Mouse (Mus musculus) megakaryocyte, embryonic 14.5 days (primary cell): Measurements from ENCODE around the gene Nf1. TPM values are rescaled to one million over a fixed set of nuclear protein-coding genes. Genes with fewer than 3 reads are reported as not detected.

Experiments used
- H3K27me3 ChIP-seq: replicated peaks from 2 replicates; pipeline ENCODE3; 2012; ENCODE audit warnings: inconsistent platforms
- H3K36me3 ChIP-seq: replicated peaks from 2 replicates; pipeline ENCODE3; 2012; ENCODE audit warnings: low read length, inconsistent platforms, mixed read lengths
- H3K4me1 ChIP-seq: 2 replicates; pipeline ENCODE4 v1.6.1; 2012; ENCODE audit warnings: inconsistent platforms
- H3K4me3 ChIP-seq: replicated peaks from 2 replicates; pipeline ENCODE3; 2012; ENCODE audit warnings: moderate library complexity, mild to moderate bottlenecking, inconsistent platforms
- H3K9me3 ChIP-seq: 2 replicates; pipeline ENCODE4 v1.6.1; 2012; ENCODE audit warnings: inconsistent platforms
- FLI1 ChIP-seq: IDR thresholded peaks from 2 replicates; pipeline ENCODE4 v1.6.1; 2012; ENCODE audit warnings: low read length, inconsistent platforms, mixed read lengths
- GATA1 ChIP-seq: IDR thresholded peaks from 3 replicates; pipeline ENCODE4 v1.6.1; 2012; ENCODE audit warnings: mixed read lengths, low read length, inconsistent platforms, borderline replicate concordance
- polyA plus RNA-seq: library from polyadenylated mRNA; stranded (reverse); fragments of >175 nt; gene quantifications from 2 replicates; pipeline ENCODE4 v1.2.3, GENCODE M21; 2012; ENCODE audit warnings: low replicate concordance; ENCODE audit not compliant: insufficient read depth

Nf1 gene
- polyA plus RNA-seq, 1 experiment: 4.5 TPM

DNA sequence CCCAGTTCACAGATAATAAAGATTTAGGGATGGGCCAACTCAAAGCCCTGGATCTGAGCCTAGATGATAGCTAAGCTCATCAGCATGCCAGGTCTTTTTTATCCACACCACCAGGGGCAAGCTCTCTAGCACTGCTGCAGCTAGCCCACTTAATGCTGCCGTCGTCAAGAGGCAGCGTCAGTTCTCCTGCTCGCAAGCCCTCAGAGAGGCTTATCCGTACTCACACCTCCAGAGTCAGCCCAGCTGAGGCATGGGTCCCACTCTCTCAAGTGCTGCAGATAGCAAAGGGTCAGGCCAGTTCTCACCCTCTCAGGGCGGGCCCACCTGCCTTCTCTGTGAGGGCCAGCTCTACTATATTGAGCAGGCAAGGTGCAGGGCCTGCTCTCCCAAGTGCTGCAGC, 193.8 kb downstream of the Nf1 start:
- TF ChIP-seq FLI1 (no peak), GATA1 (no peak)
- H3K27me3 ChIP-seq: no peaks in the 10 kb centered on the region
- H3K4me3 ChIP-seq: no peak overlapping the region
- H3K9me3 ChIP-seq: no peaks in the 10 kb centered on the region
- H3K36me3 ChIP-seq: peaks cover 15% of the 10 kb centered on the region
- peaks cover 81% of the 10 kb centered on the region for H3K4me1 ChIP-seq

DNA sequence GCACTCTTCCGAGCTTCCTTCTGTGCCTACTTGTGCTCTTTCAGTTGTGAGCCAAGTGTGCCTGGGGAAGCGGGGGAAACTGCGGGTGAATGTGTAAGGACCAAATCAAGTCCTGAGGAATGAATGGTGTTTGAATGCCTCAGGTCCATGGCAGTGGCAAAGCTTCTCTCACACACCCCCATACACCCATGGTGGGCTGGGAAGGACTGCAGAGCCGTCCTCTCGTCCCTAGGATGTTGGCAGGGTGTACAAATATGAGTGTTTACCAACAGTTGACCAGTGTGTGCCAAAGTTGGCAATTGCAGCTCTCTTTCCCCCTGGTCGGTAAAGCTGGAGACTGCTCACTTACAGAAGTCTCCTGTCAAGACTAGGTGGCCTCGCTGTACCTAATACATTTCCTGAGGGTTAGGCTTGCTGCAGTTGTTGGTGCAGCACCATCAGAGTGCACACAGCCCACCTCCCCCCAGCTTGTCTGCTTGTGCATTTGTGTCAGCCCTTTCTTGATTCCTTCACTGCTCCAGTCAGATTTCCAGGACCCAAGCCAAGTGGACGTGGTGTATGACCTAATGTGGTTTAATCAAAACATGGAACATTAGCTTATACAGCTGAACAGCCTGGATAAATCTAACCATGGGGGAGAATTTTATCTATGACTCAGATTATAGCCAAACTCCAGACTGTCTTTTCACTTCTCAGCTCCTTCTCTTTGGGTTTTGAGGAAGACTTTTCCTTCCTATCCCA, 194.6 kb downstream of the Nf1 start:
- Histone ChIP-seq H3K4me3 (peak overlapping the region; percentile 69), H3K27me3 (no peaks in the 10 kb centered on the region), H3K4me1 (peaks cover 76% of the 10 kb centered on the region), H3K9me3 (no peaks in the 10 kb centered on the region), H3K36me3 (peaks cover 21% of the 10 kb centered on the region)
- TF ChIP-seq FLI1: no peak
- TF ChIP-seq GATA1: no peak

DNA sequence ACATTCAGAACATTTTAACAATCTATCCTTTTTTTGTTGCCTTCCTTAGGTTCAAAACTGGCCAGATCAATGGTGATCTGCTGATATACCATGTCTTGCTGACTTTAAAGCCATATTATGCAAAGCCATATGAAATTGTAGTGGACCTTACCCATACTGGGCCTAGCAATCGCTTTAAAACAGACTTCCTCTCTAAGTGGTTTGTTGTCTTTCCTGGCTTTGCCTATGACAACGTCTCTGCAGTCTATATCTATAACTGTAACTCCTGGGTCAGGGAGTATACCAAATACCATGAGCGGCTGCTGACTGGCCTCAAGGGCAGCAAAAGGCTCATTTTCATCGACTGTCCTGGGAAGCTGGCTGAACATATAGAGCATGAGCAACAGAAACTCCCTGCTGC, 196.1 kb downstream of the Nf1 start:
- no peaks in the 10 kb centered on the region for H3K27me3 ChIP-seq
- peaks cover 63% of the 10 kb centered on the region for H3K4me1 ChIP-seq
- TF ChIP-seq GATA1: no peak; the same call in 2 of the 3 replicates
- no peak for TF ChIP-seq FLI1
- H3K36me3 ChIP-seq: peaks cover 31% of the 10 kb centered on the region
- peak overlapping the region; percentile 87 for H3K4me3 ChIP-seq
- no peaks in the 10 kb centered on the region for H3K9me3 ChIP-seq

DNA sequence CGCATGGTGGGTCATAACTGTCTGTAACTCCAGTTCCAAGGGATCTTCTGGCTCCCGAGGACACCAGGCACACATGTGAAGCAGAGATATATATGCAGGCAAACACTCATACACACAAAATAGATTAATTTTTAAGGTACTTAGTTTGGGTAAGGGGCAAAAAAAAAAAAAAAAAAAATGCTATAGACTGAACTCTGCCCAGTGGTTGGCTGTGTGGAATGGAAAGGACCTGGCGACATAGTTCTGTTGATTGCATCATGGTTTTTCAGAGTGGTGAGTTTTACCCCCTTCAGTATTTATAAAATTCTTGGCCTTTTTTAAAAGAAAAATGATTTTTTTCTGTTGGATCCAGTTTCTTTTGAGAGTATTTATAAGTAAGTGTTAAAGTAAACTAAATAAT, 196.8 kb downstream of the Nf1 start:
- H3K4me3 ChIP-seq: peak overlapping the region; percentile 87
- H3K4me1 ChIP-seq: peaks cover 55% of the 10 kb centered on the region
- no peaks in the 10 kb centered on the region for H3K27me3 ChIP-seq
- TF ChIP-seq GATA1 (no peak), FLI1 (no peak)
- peaks cover 38% of the 10 kb centered on the region for H3K36me3 ChIP-seq
- no peaks in the 10 kb centered on the region for H3K9me3 ChIP-seq

DNA sequence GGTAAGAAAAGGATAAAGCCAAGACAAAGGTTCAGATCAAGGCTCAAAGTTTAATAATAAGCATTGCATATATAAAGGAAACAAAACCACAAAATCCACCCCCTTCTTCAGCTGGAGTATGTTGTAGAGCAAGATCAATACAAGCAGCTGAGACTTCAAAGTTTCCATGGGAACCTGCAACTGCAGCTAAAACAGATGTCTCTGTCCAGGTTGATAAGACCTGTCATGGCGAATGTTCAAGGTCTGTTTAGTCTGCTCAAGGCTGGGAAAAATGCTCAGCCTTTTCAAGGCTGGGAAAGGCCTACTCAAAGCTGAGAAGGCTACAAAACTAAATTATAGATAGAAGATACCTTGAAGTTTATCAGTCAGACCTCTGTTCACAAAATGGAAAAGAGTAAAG, 213.1 kb downstream of the Nf1 start:
- Histone ChIP-seq H3K27me3 (no peaks in the 10 kb centered on the region), H3K4me1 (no peaks in the 10 kb centered on the region), H3K4me3 (no peak overlapping the region), H3K9me3 (no peaks in the 10 kb centered on the region), H3K36me3 (peaks cover 95% of the 10 kb centered on the region)
- no peak for TF ChIP-seq GATA1
- no peak for TF ChIP-seq FLI1

DNA sequence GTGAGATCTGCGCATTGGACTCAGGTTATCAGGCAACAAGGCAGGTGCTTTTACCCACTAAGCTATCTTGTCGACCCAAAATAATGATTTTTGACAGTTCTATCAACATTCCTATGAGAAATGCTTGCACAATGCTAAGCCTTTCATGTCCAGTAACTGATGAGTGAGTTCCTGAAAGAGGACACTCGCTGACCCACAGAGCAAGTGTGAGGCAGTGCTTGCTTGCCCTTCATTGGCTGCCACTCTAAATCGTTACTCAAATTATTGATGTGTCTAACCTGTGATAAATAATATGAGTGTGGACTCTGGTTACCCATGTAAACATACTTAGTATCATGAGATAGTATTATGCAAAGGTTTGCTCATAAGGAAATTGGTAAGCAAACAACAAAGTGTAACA, 221.0 kb downstream of the Nf1 start:
- Histone ChIP-seq H3K36me3 (peaks cover 95% of the 10 kb centered on the region), H3K4me1 (peaks cover 10% of the 10 kb centered on the region), H3K9me3 (no peaks in the 10 kb centered on the region), H3K4me3 (no peak overlapping the region), H3K27me3 (no peaks in the 10 kb centered on the region)
- TF ChIP-seq FLI1 (no peak), GATA1 (no peak)

DNA sequence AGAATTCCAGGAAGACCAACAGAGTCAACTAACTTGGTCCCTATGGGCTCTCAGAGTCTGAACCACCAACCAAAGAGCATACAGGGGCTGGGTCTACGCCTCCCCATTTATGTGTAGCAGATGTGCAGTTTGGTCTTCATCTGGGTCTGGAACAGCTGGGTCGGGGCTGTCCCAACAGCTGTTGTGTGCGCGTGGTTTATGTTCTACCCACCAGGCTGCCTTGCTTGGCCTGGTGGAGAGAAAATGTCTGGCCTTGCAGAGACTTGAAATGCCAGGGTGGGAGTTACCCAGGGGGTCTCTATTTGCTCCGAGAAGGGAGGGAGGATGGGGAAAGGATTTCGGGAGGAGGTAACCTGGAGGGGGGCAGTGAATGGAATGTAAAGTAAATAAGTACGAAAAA, 224.0 kb downstream of the Nf1 start:
- Histone ChIP-seq H3K4me1 (peaks cover 10% of the 10 kb centered on the region), H3K27me3 (no peaks in the 10 kb centered on the region), H3K4me3 (no peak overlapping the region), H3K9me3 (no peaks in the 10 kb centered on the region; the same call in 1 of the 2 replicates), H3K36me3 (peaks cover 97% of the 10 kb centered on the region)
- TF ChIP-seq GATA1 (no peak), FLI1 (no peak)

DNA sequence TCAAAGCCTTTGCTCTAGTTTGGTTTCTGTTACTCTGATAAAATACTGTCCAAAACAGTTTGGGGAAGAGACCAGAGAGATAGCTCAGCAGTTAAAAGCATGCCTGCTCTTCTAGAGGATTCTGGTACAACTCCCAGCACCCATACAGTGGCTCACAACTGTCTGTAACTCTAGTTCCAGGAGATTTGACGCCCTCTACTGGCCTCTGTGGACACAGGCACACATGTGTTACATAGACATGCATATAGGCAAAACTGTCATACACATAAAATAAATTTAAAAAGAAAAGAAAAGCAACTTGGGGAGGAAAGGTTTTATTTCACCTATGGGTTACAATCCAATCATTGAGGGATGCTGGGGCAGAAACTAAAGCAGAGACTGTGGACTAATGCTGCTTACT, 227.5 kb downstream of the Nf1 start:
- H3K9me3 ChIP-seq: no peaks in the 10 kb centered on the region; the same call in 1 of the 2 replicates
- no peak overlapping the region for H3K4me3 ChIP-seq
- H3K27me3 ChIP-seq: no peaks in the 10 kb centered on the region
- H3K36me3 ChIP-seq: peaks cover 97% of the 10 kb centered on the region
- peaks cover 10% of the 10 kb centered on the region for H3K4me1 ChIP-seq
- no peak for TF ChIP-seq GATA1
- no peak for TF ChIP-seq FLI1

DNA sequence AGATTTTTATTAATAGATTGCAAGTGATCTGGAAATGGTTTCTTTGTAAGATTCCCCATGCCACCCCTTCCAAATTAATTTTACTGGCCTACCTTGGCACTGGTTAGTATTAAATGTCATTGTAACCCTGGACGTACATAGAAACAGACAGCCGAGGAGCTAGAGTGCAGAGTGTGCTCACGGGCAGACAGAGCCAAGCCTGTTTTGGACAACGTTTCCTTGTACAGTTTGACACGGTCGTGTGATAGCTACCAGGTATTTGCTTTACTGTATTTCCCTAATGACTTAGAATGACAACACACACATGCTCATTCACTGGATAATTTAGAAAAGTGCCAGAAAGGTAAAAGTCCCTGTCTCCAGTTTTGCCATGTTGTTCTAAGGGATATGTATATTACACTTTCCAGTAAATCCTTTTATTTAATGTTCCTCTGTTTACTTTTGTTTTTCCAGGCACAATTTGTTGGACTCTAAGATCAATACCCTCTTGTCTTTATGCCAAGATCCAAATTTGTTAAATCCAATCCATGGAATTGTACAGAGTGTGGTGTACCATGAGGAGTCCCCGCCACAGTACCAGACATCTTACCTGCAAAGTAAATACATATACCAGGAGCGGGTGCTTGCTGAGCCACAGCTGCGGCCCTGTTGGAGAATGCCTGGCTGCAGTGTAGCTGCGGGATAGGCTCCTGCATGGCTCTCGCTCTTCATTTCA, 228.9 kb downstream of the Nf1 start:
- Histone ChIP-seq H3K27me3 (no peaks in the 10 kb centered on the region), H3K36me3 (peaks cover 95% of the 10 kb centered on the region), H3K9me3 (no peaks in the 10 kb centered on the region; the same call in 1 of the 2 replicates), H3K4me3 (no peak overlapping the region), H3K4me1 (peaks cover 6% of the 10 kb centered on the region)
- TF ChIP-seq GATA1 (no peak), FLI1 (no peak)

DNA sequence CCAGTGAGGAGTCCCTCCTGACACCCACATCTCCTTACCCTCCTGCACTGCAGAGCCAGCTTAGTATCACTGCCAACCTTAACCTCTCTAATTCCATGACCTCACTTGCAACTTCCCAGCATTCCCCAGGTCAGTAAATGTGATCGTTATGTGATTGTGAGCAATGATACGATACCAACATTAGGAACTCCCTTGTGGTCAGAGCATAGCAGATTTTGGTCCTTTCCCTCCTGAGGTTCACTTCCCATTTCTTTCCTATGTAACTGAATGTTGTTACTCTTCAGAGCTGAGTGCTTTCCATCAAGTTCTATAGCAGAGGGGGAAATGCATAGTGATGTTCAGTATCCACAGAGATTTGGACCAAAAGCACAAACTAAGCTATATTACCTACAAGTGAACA, 230.8 kb downstream of the Nf1 start:
- Histone ChIP-seq H3K4me1 (peaks cover 2% of the 10 kb centered on the region; the same call in 1 of the 2 replicates), H3K36me3 (peaks cover 97% of the 10 kb centered on the region)
- no peak for TF ChIP-seq GATA1
- TF ChIP-seq FLI1: no peak

More for the DNA sequence above, 230.8 kb downstream of the Nf1 start:
- no peaks in the 10 kb centered on the region for H3K27me3 ChIP-seq
- H3K9me3 ChIP-seq: no peaks in the 10 kb centered on the region; the same call in 1 of the 2 replicates
- H3K4me3 ChIP-seq: no peak overlapping the region
